Mouse (Mus musculus) heart, adult 2 months (tissue): ENCODE measurements around the gene Herc1. TPM values are rescaled to one million over a fixed set of nuclear protein-coding genes. Genes with fewer than 3 reads are reported as not detected.

Source experiments
- DNase-seq, 2 experiments: peaks; one replicate each; pipeline ENCODE4 v3.0.0; 2021
- H3K27ac ChIP-seq: fragments of 200-600 bp; 2 replicates; pipeline ENCODE4 v1.8.1; 2022
- H3K27me3 ChIP-seq: fragments of 200-500 bp; 2 replicates; pipeline ENCODE4 v1.6.1; 2012; ENCODE audit warnings: mild to moderate bottlenecking, low read length, inconsistent platforms, mixed read lengths; ENCODE audit not compliant: control insufficient read depth, insufficient read depth
- H3K36me3 ChIP-seq: fragments of 200-500 bp; 2 replicates; pipeline ENCODE4 v1.6.1; 2012; ENCODE audit warnings: low read length, inconsistent platforms; ENCODE audit not compliant: control insufficient read depth, insufficient read depth
- H3K4me1 ChIP-seq: fragments of 200-500 bp; 2 replicates; pipeline ENCODE4 v1.6.1; 2011; ENCODE audit warnings: low read length; ENCODE audit not compliant: control insufficient read depth, insufficient read depth
- H3K4me3 ChIP-seq: fragments of 200-600 bp; 2 replicates; pipeline ENCODE4 v1.8.1; 2022
- H3K79me2 ChIP-seq: fragments of 200-500 bp; replicated peaks from 2 replicates; pipeline ENCODE4 v1.6.1; 2012; ENCODE audit warnings: mild to moderate bottlenecking, inconsistent platforms, low read length, moderate library complexity, mixed read lengths; ENCODE audit not compliant: control insufficient read depth, insufficient read depth
- H3K9ac ChIP-seq: fragments of 200-500 bp; 2 replicates; pipeline ENCODE4 v1.6.1; 2012; ENCODE audit warnings: low read depth, mild to moderate bottlenecking, control low read depth, inconsistent platforms, low read length, mixed read lengths
- CTCF ChIP-seq: fragments of 200-600 bp; IDR thresholded peaks from 2 replicates; pipeline ENCODE4 v1.8.1; 2022; ENCODE audit warnings: antibody characterized with exemption, mild to moderate bottlenecking, moderate library complexity
- EP300 ChIP-seq: fragments of 200-500 bp; IDR thresholded peaks from 2 replicates; pipeline ENCODE4 v1.6.1; 2011; ENCODE audit warnings: low read depth, low read length, control low read depth; ENCODE audit not compliant: insufficient read depth
- POLR2A ChIP-seq: fragments of 200-500 bp; IDR thresholded peaks from 2 replicates; pipeline ENCODE4 v1.6.1; 2011; ENCODE audit warnings: mild to moderate bottlenecking, low read depth, low read length, control low read depth; ENCODE audit not compliant: insufficient read depth
- WGBS: fragments of 180-500 bp; shearing (Covaris S2); methylation state at CpG from one replicate; pipeline ENCODE4 v1.1.7; 2018; 5-methylcytosine and 5-hydroxymethylcytosine counted together
- intact Hi-C: fragments of 180-260 bp; cut with DNase I; formaldehyde crosslinking; loops from one replicate; pipeline ENCODE4 v1.15.1; 2025
- polyA plus RNA-seq: library from polyadenylated mRNA; depleted of rRNA; stranded (reverse); fragments of >200 nt; gene quantifications from 2 replicates; pipeline ENCODE4 v1.2.3, GENCODE M21; 2012
- total RNA-seq, 2 experiments: library from RNA; stranded (reverse); gene quantifications; 2 replicates each; pipeline ENCODE4 v1.2.3; 2021

Gene Herc1
- total and polyA plus RNA-seq, 3 experiments = 11.0 to 35.4 (median 31.4) TPM

DNA sequence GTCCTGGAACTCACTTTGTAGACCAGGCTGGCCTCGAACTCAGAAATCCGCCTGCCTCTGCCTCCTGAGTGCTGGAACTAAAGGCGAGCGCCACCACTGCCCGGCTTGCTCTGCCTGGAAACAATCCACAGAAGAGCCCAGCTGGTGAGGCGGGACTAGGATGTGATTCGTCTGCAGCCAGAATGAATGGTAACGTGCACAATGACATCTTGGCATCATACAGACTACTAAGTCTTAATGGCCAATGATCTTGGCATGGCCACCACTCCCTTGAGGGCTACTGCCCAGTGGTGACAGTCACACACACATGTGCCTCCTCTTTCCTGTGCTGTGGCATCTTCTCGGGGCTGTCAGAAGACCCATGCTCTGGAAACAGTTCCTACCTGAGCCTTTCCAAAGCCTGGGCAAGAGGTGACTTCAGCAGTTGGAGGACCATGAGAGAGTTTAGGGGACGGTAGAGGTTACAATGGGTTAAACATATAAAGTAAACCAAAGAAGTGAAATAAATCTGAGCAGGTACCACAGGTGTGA lies 165.5 kb downstream of the Herc1 start:
- Histone ChIP-seq H3K4me1 (peaks cover 6% of the 10 kb centered on the region), H3K27me3 (no peaks in the 10 kb centered on the region), H3K9ac (no peak overlapping the region), H3K36me3 (peaks cover 2% of the 10 kb centered on the region; the same call in 1 of the 2 replicates), H3K79me2 (no peaks in the 10 kb centered on the region), H3K27ac (no peak overlapping the region), H3K4me3 (no peak overlapping the region)
- 83% methylated on average over 10 of the region's 10 CpGs for WGBS
- intact Hi-C loops = no loop called here
- peak in 1 of 2 experiments; percentile 6 for DNase-seq
- no peak for TF ChIP-seq CTCF
- TF ChIP-seq EP300 = no peak
- no peak for TF ChIP-seq POLR2A

- peak in 1 of 2 experiments; percentile 18 for DNase-seq
- intact Hi-C loops = no loop called here
- Histone ChIP-seq H3K27me3 (no peaks in the 10 kb centered on the region), H3K4me1 (peaks cover 4% of the 10 kb centered on the region), H3K79me2 (no peaks in the 10 kb centered on the region), H3K4me3 (no peak overlapping the region), H3K27ac (no peak overlapping the region), H3K9ac (no peak overlapping the region), H3K36me3 (peaks cover 2% of the 10 kb centered on the region; the same call in 1 of the 2 replicates)
- TF ChIP-seq CTCF (no peak), EP300 (no peak), POLR2A (0 out of 2 replicates have a peak, but pooled peaks have one; percentile 22)
- 73% methylated on average over 6 of the region's 6 CpGs for WGBS
Measured at GRCm38 (mm10) chr9:66516296-66516940, 166.2 kb downstream of the Herc1 start.

- no peak overlapping the region for H3K4me3 ChIP-seq
- peaks cover 2% of the 10 kb centered on the region; the same call in 1 of the 2 replicates for H3K36me3 ChIP-seq
- no peaks in the 10 kb centered on the region for H3K79me2 ChIP-seq
- intact Hi-C loops = no loop called here
- no peak overlapping the region for H3K27ac ChIP-seq
- 92% methylated on average over 10 of the region's 10 CpGs for WGBS
- peaks cover 2% of the 10 kb centered on the region; the same call in 1 of the 2 replicates for H3K4me1 ChIP-seq
- TF ChIP-seq CTCF (no peak), EP300 (no peak), POLR2A (no peak)
- DNase-seq = no peak
- H3K9ac ChIP-seq = no peak overlapping the region
- no peaks in the 10 kb centered on the region for H3K27me3 ChIP-seq
Measured at GRCm38 (mm10) chr9:66517746-66518145, 167.5 kb downstream of the Herc1 start.

DNA sequence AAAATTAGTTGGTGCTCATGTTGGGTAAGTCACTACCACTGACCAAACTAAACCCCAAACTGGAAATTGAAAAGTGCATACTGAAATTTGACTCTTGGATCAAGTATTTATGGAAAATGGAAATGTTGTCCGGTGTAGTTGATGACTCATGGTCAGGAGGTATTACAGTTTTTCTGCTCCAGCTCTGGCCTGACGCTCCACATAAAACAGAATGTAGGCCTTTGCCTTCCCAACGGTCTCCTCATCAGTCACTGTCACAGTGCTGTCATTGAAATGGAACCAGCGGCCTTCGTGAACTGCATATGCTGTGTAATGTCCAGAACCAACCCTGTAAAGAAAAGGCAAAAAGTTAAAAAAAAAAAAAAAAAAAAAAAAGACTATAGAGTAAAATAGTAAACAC lies 168.0 kb downstream of the Herc1 start:
- Histone ChIP-seq H3K4me1 (peaks cover 2% of the 10 kb centered on the region; the same call in 1 of the 2 replicates), H3K27ac (no peak overlapping the region), H3K4me3 (no peak overlapping the region), H3K27me3 (no peaks in the 10 kb centered on the region), H3K79me2 (no peaks in the 10 kb centered on the region), H3K9ac (no peak overlapping the region), H3K36me3 (peaks cover 2% of the 10 kb centered on the region; the same call in 1 of the 2 replicates)
- intact Hi-C loops = no loop called here
- TF ChIP-seq EP300 (no peak), POLR2A (no peak), CTCF (no peak)
- no peak for DNase-seq
- 87% methylated on average over 5 of the region's 5 CpGs for WGBS

GRCm38 (mm10) chr9:66518901-66519300 lies 168.7 kb downstream of the Herc1 start:
- no peak overlapping the region for H3K27ac ChIP-seq
- WGBS = 44% methylated on average over 5 of the region's 5 CpGs
- intact Hi-C loops = no loop called here
- TF ChIP-seq CTCF = no peak
- no peak for TF ChIP-seq POLR2A
- no peak for TF ChIP-seq EP300
- H3K79me2 ChIP-seq = no peaks in the 10 kb centered on the region
- no peak overlapping the region for H3K9ac ChIP-seq
- peaks cover 2% of the 10 kb centered on the region; the same call in 1 of the 2 replicates for H3K36me3 ChIP-seq
- no peak for DNase-seq
- H3K4me3 ChIP-seq = no peak overlapping the region
- H3K27me3 ChIP-seq = no peaks in the 10 kb centered on the region
- no peaks in the 10 kb centered on the region for H3K4me1 ChIP-seq

DNA sequence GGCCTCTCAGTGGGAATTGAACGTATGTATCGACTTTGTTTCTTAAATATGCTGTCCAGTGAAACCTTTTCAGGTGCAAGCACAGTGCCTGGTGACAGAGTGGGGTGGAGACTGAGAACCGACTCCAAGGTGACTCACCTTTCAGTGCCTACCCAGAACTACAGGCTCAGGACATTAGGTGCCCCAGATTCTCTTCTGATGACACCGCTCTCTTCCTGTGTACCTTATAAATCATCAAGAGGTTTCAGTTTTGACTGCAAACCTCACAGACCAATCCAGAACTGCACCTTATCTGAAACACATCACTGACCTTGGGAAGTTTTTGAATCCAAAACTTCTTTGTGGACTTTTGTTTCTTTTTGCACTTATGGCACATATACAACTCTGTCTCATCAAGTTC lies 170.0 kb downstream of the Herc1 start:
- TF ChIP-seq POLR2A (no peak), CTCF (no peak), EP300 (no peak)
- no peak overlapping the region for H3K4me3 ChIP-seq
- no peaks in the 10 kb centered on the region for H3K79me2 ChIP-seq
- 94% methylated on average over 4 of the region's 4 CpGs for WGBS
- intact Hi-C loops = no loop called here
- no peak overlapping the region for H3K9ac ChIP-seq
- no peak for DNase-seq
- H3K4me1 ChIP-seq = no peaks in the 10 kb centered on the region
- peaks cover 2% of the 10 kb centered on the region; the same call in 1 of the 2 replicates for H3K36me3 ChIP-seq
- H3K27ac ChIP-seq = no peak overlapping the region
- H3K27me3 ChIP-seq = no peaks in the 10 kb centered on the region
